Mouse (Mus musculus) large intestine, adult 2 months (tissue): ENCODE results near the gene Gm17124. TPM values are rescaled to one million over a fixed set of nuclear protein-coding genes. Genes with fewer than 3 reads are reported as not detected.
"Not testable (repeated sequence)": the region's sequence is repeated elsewhere in the genome, so short reads cannot be mapped to it uniquely, and the experiment has no call there.

Experiments
- DNase-seq: peaks from one replicate; pipeline ENCODE4 v3.0.0-alpha.2; 2012; ENCODE audit warnings: low read depth, low spot score
- WGBS: fragments of 180-500 bp; shearing (Covaris S2); methylation state at CpG from one replicate; pipeline ENCODE4 v1.1.7; 2018; 5-methylcytosine and 5-hydroxymethylcytosine counted together
- polyA plus RNA-seq: library from polyadenylated mRNA; depleted of rRNA; stranded (reverse); fragments of >200 nt; gene quantifications from 2 replicates; pipeline ENCODE4 v1.2.3, GENCODE M21; 2012; rRNA removed

Gm17124 gene
- polyA plus RNA-seq = not detected in 2 replicates

DNA sequence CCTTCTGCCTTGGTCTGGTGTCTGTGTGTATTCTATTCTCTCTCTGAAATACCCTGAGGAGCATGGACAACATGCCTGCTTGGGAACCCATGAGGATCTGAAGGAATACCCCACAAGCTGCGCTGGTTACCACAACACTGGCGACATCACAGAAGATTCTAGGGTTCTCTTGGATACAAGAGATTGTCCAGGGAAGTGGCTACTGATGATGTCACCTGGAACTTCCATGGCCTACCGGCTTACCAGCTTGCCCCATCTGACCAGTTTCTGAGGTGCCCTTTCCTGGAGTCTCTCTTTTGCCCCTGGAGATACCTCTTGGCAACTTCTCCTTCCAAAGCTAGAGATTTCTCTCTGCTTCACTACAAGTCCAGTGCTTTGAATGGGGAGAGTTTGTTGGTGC, at the start of gene Gm17124:
Gene Gm17124, minus strand, starts transcription at position 101 of the 400 bp plus-strand sequence.
- DNase-seq = not testable (repeated sequence)
- WGBS = no CpG with 5 or more reads among the region's 3 CpGs

- no CpG with 5 or more reads among the region's 2 CpGs for WGBS
- DNase-seq = not testable (repeated sequence)
Measured at GRCm38 (mm10) chr14:42641817-42642216, 42.1 kb upstream of the Gm17124 start, which contains the start of gene Gm3633. Gm3633 (minus strand) TSS chr14:42641917.

Other genes starting within 250 kb of the Gm17124 start
- not detected in 2 replicates for gene Gm8005, start 160.2 kb downstream of the Gm17124 start, polyA plus RNA-seq
- gene Gm8011, start 136.0 kb downstream of the Gm17124 start, polyA plus RNA-seq = not detected in 2 replicates
- gene Gm8020, start 97.5 kb downstream of the Gm17124 start, polyA plus RNA-seq = not detected in 2 replicates
- gene Gm8024, start 75.6 kb downstream of the Gm17124 start, polyA plus RNA-seq = not detected in 2 replicates
- gene Gm3633, start 42.0 kb upstream of the Gm17124 start, polyA plus RNA-seq = not detected in 2 replicates
- gene Gm10378, start 56.1 kb upstream of the Gm17124 start, polyA plus RNA-seq = not detected in 2 replicates
- gene Gm3015, start 168.9 kb upstream of the Gm17124 start, polyA plus RNA-seq = not detected in 2 replicates
- gene Gm10377, start 198.1 kb upstream of the Gm17124 start, polyA plus RNA-seq = not detected in 2 replicates